Mouse (Mus musculus): ENCODE data around the gene Clk1. TPM values are rescaled to one million over a fixed set of nuclear protein-coding genes. Genes with fewer than 3 reads are reported as not detected.

Clk1 gene
- polyA plus RNA-seq, 1 experiment from 2014 or later = 230 TPM

DNA sequence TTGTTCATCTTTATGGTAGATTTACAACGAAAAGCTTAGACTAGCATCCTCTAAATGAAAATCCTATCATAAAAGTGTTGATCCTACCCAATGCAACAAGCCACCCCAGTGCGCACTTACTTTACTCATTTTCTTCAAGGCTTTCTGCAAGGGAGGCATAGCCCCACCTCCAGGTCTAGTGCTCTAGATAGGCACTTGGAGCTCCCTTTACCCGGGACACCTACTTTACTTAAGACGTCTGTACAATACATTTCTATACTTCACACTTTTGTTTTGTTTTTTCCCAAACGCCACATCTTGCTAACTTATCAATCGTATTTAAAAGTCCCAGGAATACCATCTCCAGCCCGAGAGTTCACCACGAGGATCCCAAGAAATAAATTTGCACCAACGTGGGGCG, 20.8 kb upstream of the Clk1 start:
- H3K4me2 ChIP-seq (replicated peaks) = peak overlapping the region; percentile 68
- H3K4me3 ChIP-seq = peak overlapping the region; percentile 69
- peaks cover 21% of the 10 kb centered on the region for H3K4me1 ChIP-seq
- peak overlapping the region; percentile 94 for H3K27ac ChIP-seq
- H3K36me3 ChIP-seq = peaks cover 48% of the 10 kb centered on the region
- no peaks in the 10 kb centered on the region for H3K27me3 ChIP-seq
- no peaks in the 10 kb centered on the region for H3K9me3 ChIP-seq
- H3K9ac ChIP-seq = peak overlapping the region; percentile 85
- WGBS = 11% methylated on average over 10 of the region's 10 CpGs
- ATAC-seq (ENCODE audit: low FRiP score, low read depth) = no peak

DNA sequence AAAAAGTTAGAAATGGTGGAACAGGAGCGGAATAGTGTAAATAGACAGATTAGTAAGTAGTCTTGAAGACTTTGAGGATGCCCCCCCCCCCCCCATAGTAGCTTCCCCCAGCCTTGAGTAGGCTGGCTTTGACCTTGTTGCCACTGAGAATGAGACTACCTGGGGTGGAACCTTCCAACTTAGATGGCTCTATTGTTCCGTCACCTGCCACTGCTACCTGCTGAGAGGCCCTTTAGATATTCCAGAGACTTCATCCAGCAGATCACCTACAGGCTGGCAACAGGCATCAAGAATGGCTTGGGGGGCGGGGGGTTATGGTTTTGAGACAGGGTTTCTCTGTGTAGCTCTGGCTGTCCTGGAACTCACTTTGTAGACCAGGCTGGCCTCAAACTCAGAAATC, 685 bp upstream of the Clk1 start:
- WGBS = 88% methylated on average over 3 of the region's 3 CpGs
- no peak for ATAC-seq (ENCODE audit: low FRiP score, low read depth)
- no peak overlapping the region for H3K27ac ChIP-seq

DNA sequence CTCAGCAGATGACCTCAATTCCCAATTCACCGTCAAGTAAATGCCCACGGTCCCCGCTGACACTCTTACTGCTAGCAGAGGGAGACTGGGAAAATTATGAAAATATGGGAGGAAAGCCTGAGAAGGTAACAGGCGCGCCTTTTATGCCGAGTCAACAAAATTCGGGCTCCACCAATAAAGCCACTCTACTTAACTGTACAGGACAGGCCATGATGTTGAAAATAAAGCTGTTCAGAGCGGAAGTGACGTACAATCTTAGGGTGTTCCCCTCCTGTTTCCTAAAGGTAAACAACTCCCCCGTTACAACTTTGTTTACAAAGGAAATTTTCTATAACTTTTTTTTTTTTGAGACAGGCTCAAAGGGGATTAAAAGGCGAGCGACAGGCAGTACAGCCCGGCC, 987 bp downstream of the Clk1 start:
- Histone ChIP-seq H3K4me1 (peaks cover 18% of the 10 kb centered on the region), H3K4me2 (replicated peaks) (peak overlapping the region; percentile 83), H3K36me3 (peaks cover 32% of the 10 kb centered on the region), H3K9ac (peak overlapping the region; percentile 100), H3K4me3 (peak overlapping the region; percentile 100), H3K9me3 (no peaks in the 10 kb centered on the region), H3K27me3 (no peaks in the 10 kb centered on the region), H3K27ac (peak overlapping the region; percentile 99; the same call in 1 of the 2 replicates)
- 10% methylated on average over 13 of the region's 13 CpGs for WGBS
- peak; percentile 54; the same call in 1 of the 2 replicates for ATAC-seq (ENCODE audit: low FRiP score, low read depth)

More for the DNA sequence above, 685 bp upstream of the Clk1 start:
- no peak overlapping the region for H3K9ac ChIP-seq
- H3K27me3 ChIP-seq = no peaks in the 10 kb centered on the region
- peaks cover 16% of the 10 kb centered on the region for H3K36me3 ChIP-seq
- H3K4me3 ChIP-seq = peak overlapping the region; percentile 100; the same call in 1 of the 2 replicates
- peaks cover 18% of the 10 kb centered on the region for H3K4me1 ChIP-seq
- no peaks in the 10 kb centered on the region for H3K9me3 ChIP-seq
- H3K4me2 ChIP-seq (replicated peaks) = peak overlapping the region; percentile 83

DNA sequence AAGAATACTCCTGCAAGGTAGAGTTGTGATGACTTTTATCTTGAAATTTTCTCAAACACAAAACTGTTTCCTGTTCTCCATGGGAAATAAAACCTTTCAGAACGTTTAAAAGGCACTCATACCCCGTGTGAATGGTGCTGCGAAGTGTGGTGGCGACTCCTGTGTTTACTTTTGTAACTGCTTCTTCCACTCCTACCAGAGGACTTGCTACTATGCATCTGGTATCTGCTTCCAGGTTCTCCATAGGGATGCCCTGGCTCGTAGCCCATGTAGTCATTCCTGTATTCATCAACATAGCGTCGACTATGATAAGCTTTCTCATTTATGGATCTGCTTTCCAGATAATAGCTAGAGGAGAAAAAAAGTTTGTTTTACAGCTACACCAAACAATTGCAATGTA, 2.9 kb downstream of the Clk1 start:
- H3K27me3 ChIP-seq = no peaks in the 10 kb centered on the region
- H3K4me2 ChIP-seq (replicated peaks) = peak overlapping the region; percentile 83
- no peaks in the 10 kb centered on the region for H3K9me3 ChIP-seq
- ATAC-seq (ENCODE audit: low FRiP score, low read depth) = no peak
- no peak overlapping the region for H3K27ac ChIP-seq
- peaks cover 18% of the 10 kb centered on the region for H3K4me1 ChIP-seq
- 76% methylated on average over 7 of the region's 7 CpGs for WGBS
- no peak overlapping the region for H3K9ac ChIP-seq
- H3K36me3 ChIP-seq = peaks cover 49% of the 10 kb centered on the region
- 0 out of 2 replicates have a peak overlapping the region, but pooled peaks have one; percentile 100 for H3K4me3 ChIP-seq

DNA sequence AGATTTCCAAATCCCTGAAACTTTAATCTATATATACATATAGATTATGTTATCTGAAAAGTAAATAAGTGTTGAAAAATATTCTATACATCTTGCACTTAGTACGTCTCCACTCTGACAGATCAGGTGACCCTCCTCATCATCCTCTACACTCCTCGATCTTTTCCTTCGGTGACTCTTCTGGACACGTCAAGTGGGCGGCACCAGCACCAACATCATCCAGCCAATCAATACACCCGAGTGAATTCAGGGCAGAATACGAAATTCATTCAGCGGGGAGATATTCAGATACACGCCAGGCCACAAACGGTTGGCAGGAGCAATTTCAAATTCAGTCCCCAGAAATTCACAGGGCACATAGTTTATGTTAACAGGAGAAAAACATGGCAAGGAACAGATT, 3.8 kb downstream of the Clk1 start:
- Histone ChIP-seq H3K4me1 (peaks cover 18% of the 10 kb centered on the region), H3K27me3 (no peaks in the 10 kb centered on the region), H3K36me3 (peaks cover 57% of the 10 kb centered on the region), H3K27ac (no peak overlapping the region), H3K4me3 (no peak overlapping the region), H3K9me3 (no peaks in the 10 kb centered on the region), H3K4me2 (replicated peaks) (no peak overlapping the region), H3K9ac (no peak overlapping the region)
- no peak for ATAC-seq (ENCODE audit: low FRiP score, low read depth)
- WGBS = 92% methylated on average over 10 of the region's 10 CpGs

DNA sequence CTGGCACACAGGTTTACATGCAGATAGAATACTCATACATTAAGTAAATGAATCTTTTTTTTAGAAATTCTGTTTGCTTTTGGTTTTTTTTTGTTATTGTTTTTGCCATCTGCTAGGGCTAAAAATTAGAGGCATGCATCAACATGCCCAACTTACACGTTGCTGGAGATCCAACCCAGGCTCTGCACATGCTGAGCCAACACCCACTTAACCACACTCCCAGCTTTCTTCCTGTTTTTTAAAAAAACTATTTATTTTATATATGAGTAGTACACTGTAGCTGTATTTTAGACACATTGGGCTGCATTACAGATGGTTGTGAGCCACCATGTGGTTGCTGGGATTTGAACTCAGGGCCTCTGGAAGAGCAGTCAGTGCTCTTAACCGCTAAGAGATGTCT, 7.8 kb downstream of the Clk1 start:
- Histone ChIP-seq H3K27ac (no peak overlapping the region), H3K36me3 (peaks cover 86% of the 10 kb centered on the region), H3K4me1 (peaks cover 4% of the 10 kb centered on the region), H3K27me3 (no peaks in the 10 kb centered on the region), H3K4me2 (replicated peaks) (no peak overlapping the region), H3K4me3 (no peak overlapping the region), H3K9me3 (no peaks in the 10 kb centered on the region), H3K9ac (no peak overlapping the region)
- no peak for ATAC-seq (ENCODE audit: low FRiP score, low read depth)
- 89% methylated on average over 2 of the region's 2 CpGs for WGBS

DNA sequence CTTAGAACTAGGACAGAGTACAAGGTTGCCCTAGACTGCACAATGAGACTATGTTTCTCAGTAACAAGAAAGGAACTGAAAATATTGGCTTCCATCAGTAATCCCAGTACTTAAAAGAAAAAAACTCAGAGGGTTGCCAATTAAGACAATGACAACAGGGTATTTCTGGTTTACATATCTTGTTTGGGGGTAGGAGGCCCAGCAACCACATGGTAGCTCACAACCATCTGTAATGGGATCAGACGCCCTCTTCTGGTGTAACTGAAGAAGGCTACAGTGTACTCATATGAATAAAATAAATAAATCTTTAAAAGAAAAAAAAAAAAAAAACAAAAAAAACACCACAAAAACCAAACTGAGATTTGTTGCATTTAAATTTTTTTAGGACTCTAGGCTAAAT, 8.4 kb downstream of the Clk1 start:
- H3K9ac ChIP-seq = no peak overlapping the region
- H3K36me3 ChIP-seq = peaks cover 90% of the 10 kb centered on the region
- no peak overlapping the region for H3K4me2 ChIP-seq (replicated peaks)
- H3K27ac ChIP-seq = no peak overlapping the region
- no peaks in the 10 kb centered on the region for H3K27me3 ChIP-seq
- no peaks in the 10 kb centered on the region for H3K9me3 ChIP-seq
- H3K4me1 ChIP-seq = 0 out of 2 replicates have a peak, but pooled peaks cover 2% of the 10 kb centered on the region
- no peak overlapping the region for H3K4me3 ChIP-seq
- WGBS = 35% methylated on average over 1 of the region's 1 CpGs
- ATAC-seq (ENCODE audit: low FRiP score, low read depth) = no peak

DNA sequence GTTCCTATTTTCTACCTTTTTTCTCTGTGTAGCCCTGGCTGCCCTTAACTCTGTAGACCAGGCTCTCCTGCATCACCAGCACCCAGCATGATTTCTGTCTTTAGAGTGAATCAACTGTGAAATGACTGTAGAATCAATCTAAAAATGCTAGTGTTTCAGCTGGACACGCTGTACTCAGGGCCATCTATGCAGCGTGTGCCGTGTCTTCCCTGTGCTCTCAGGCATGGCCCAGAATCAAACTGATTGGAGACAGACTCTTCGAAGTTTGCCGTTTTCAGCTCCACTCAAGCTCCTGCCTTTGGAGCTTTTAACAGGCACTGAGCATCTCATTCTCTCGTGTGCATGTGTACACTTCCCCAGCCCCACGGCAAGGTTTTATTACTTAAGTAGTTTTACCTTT, 13.1 kb downstream of the Clk1 start:
- WGBS = 87% methylated on average over 7 of the region's 7 CpGs
- no peak overlapping the region for H3K27ac ChIP-seq
- ATAC-seq (ENCODE audit: low FRiP score, low read depth) = no peak

DNA sequence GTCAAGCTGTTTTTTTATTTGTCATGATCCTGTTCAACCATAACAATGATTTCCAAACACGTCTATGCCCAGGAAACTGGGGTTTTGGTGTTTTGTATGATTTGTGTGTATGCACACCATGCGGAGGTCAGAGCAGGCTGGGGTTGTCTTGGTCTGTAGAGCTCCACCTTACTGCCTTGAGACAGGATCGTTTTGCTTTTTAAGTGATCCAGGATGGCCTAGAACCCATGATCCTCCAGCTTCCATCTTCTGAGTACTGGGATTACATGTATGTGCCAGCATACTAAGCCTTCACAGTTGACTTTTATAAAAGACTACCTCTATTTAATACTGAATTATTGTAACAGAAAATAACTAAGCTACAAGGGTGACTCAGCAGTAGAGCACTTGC, 13.7 kb downstream of the Clk1 start:
- Histone ChIP-seq H3K4me1 (no peaks in the 10 kb centered on the region), H3K4me2 (replicated peaks) (no peak overlapping the region), H3K9me3 (no peaks in the 10 kb centered on the region), H3K27me3 (no peaks in the 10 kb centered on the region), H3K36me3 (peaks cover 73% of the 10 kb centered on the region), H3K4me3 (no peak overlapping the region), H3K27ac (no peak overlapping the region), H3K9ac (no peak overlapping the region)
- 85% methylated on average over 3 of the region's 3 CpGs for WGBS
- ATAC-seq (ENCODE audit: low FRiP score, low read depth) = no peak

More for the DNA sequence above, 13.1 kb downstream of the Clk1 start:
- no peak overlapping the region for H3K4me3 ChIP-seq
- no peaks in the 10 kb centered on the region for H3K27me3 ChIP-seq
- no peaks in the 10 kb centered on the region for H3K9me3 ChIP-seq
- H3K4me1 ChIP-seq = no peaks in the 10 kb centered on the region
- H3K9ac ChIP-seq = no peak overlapping the region
- H3K36me3 ChIP-seq = peaks cover 74% of the 10 kb centered on the region
- no peak overlapping the region for H3K4me2 ChIP-seq (replicated peaks)

DNA sequence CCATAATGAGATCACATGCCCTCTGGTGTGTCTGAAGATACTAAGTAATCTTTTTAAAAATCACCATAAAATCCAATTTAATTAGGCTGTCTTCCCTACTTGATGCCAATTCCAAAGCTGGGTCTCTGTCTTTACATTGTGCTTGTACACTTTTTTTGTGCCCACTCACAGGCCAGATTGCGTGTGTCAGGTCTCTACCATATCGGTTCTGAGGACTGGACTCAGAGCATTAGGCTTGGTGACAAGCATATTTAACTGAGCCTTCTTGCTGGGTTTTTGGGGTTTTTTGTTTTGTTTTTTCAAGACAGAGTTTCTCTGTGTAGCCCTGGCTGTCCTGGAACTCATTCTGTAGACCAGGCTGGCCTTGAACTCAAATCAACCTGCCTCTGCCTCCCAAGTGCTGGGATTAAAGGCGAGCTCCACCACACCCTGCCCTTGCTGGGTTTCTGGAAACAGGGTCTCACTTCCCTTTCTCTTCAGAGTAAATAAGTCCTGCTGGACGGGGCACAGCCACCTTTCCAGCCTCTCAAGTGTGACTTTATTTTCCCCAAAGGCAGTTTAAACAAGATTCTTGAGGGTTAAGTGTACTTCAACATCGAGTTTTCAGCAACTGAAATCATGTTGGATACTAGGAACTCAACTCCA, 14.2 kb downstream of the Clk1 start:
- H3K9me3 ChIP-seq = no peaks in the 10 kb centered on the region
- H3K9ac ChIP-seq = no peak overlapping the region
- H3K4me3 ChIP-seq = no peak overlapping the region
- 78% methylated on average over 5 of the region's 5 CpGs for WGBS
- no peak overlapping the region for H3K4me2 ChIP-seq (replicated peaks)
- H3K27me3 ChIP-seq = no peaks in the 10 kb centered on the region
- peak; percentile 24; the same call in 1 of the 2 replicates for ATAC-seq (ENCODE audit: low FRiP score, low read depth)
- H3K4me1 ChIP-seq = no peaks in the 10 kb centered on the region
- H3K27ac ChIP-seq = no peak overlapping the region
- H3K36me3 ChIP-seq = peaks cover 73% of the 10 kb centered on the region

DNA sequence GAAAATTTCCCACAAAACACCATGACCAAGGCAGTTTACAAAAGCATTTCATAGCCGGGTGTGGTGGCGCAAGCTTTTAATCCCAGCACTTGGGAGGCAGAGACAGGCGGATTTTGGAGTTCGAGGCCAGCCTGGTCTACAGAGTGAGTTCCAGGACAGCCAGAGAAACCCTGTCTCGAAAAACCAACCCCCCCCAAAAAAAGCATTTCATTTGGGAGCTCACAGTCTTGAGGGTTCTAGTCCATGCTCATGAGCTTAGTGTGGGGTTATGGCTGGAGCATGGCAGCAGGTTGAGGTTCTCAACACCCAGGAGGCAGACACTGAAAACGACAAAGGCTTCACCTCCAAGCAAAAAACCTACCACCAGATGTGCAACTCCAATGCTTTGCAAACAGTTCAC, 15.7 kb downstream of the Clk1 start:
- H3K27me3 ChIP-seq = no peaks in the 10 kb centered on the region
- 86% methylated on average over 6 of the region's 6 CpGs for WGBS
- no peak overlapping the region for H3K9ac ChIP-seq
- no peak overlapping the region for H3K4me2 ChIP-seq (replicated peaks)
- H3K9me3 ChIP-seq = no peaks in the 10 kb centered on the region
- peaks cover 72% of the 10 kb centered on the region for H3K36me3 ChIP-seq
- no peak overlapping the region for H3K27ac ChIP-seq
- ATAC-seq (ENCODE audit: low FRiP score, low read depth) = no peak
- H3K4me3 ChIP-seq = no peak overlapping the region
- H3K4me1 ChIP-seq = no peaks in the 10 kb centered on the region

DNA sequence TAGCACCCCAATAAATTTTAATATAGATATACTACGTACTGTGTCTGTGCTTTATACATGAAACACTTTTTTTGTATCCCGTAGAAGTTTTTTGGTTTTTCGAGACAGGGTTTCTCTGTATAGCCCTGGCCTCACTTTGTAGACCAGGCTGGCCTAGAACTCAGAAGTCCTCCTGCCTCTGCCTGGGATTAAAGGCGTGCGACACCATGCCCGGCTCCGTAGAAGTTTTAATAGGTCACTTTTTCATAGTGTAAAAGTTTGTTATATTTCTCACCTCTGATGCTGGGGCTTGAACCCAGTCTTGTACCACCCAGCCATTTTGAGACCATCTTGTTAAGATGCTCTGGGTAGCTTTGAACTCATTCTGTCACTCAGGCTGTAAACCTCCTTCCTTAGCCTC, 16.5 kb downstream of the Clk1 start:
- no peak overlapping the region for H3K4me2 ChIP-seq (replicated peaks)
- no peaks in the 10 kb centered on the region for H3K9me3 ChIP-seq
- WGBS = 94% methylated on average over 7 of the region's 7 CpGs
- no peak overlapping the region for H3K9ac ChIP-seq
- H3K27ac ChIP-seq = no peak overlapping the region
- H3K27me3 ChIP-seq = no peaks in the 10 kb centered on the region
- H3K4me1 ChIP-seq = no peaks in the 10 kb centered on the region
- no peak overlapping the region for H3K4me3 ChIP-seq
- ATAC-seq (ENCODE audit: low FRiP score, low read depth) = no peak
- H3K36me3 ChIP-seq = peaks cover 72% of the 10 kb centered on the region

DNA sequence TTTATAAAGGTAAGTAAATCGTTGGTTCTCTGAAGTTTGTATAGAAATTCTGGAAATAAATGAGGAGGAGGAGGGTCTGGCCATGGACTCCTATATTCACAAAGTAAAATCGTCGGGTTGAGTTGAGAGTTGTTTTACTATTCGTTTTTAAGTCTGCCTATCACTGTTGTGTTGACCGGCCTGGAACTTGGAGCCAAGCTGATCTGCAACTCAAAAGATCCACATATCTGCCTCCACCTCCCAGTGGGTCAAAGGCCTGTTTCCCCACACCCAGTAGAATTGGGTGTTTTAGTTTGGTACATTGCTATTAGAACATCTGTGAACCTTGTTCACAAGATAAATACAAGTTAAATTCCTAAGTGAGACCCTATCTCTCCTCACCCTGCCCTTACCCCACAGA, 20.1 kb downstream of the Clk1 start:
- Histone ChIP-seq H3K9ac (no peak overlapping the region), H3K4me3 (no peak overlapping the region), H3K9me3 (no peaks in the 10 kb centered on the region), H3K27ac (no peak overlapping the region), H3K4me1 (no peaks in the 10 kb centered on the region), H3K4me2 (replicated peaks) (no peak overlapping the region), H3K27me3 (no peaks in the 10 kb centered on the region), H3K36me3 (peaks cover 79% of the 10 kb centered on the region)
- ATAC-seq (ENCODE audit: low FRiP score, low read depth) = no peak
- 91% methylated on average over 5 of the region's 5 CpGs for WGBS

Measured in limb, embryonic 13.5 days (tissue).